Mouse (Mus musculus) limb, embryonic 11.5 days (tissue): Measurements from ENCODE around the gene Lmtk3. TPM values are rescaled to one million over a fixed set of nuclear protein-coding genes. Genes with fewer than 3 reads are reported as not detected.
A peak's percentile ranks its signal among the peaks of the same experiment; 100 is the strongest.

Experiments
- ATAC-seq: fragments of 200-750 bp; cut with Nextera tagmentation; 2 replicates; pipeline ENCODE4 v1.8.0; 2017; ENCODE audit warnings: low read depth; ENCODE audit not compliant: insufficient number of reproducible peaks, low FRiP score, low TSS enrichment
- DNase-seq: peaks from one replicate; pipeline ENCODE4 v3.0.0-alpha.2; 2015; ENCODE audit warnings: low spot score
- H3K27ac ChIP-seq: fragments of 300-500 bp; sonication (generic); replicated peaks from 2 replicates; pipeline ENCODE4 v1.5.1; 2014; ENCODE audit warnings: low read depth, mild to moderate bottlenecking, low read length
- H3K27me3 ChIP-seq: fragments of 300-500 bp; sonication (generic); 2 replicates; pipeline ENCODE4 v1.6.1; 2014; ENCODE audit warnings: mild to moderate bottlenecking, low read length, mixed read lengths; ENCODE audit not compliant: control insufficient read depth, insufficient read depth
- H3K36me3 ChIP-seq: fragments of 300-500 bp; sonication (generic); 2 replicates; pipeline ENCODE4 v1.6.1; 2014; ENCODE audit warnings: mild to moderate bottlenecking, low read length, moderate library complexity, mixed read lengths; ENCODE audit not compliant: control insufficient read depth, insufficient read depth
- H3K4me1 ChIP-seq: fragments of 300-500 bp; sonication (generic); 2 replicates; pipeline ENCODE4 v1.6.1; 2014; ENCODE audit warnings: low read length, mixed read lengths; ENCODE audit not compliant: control insufficient read depth, insufficient read depth
- H3K4me2 ChIP-seq: fragments of 300-500 bp; sonication (generic); 2 replicates; pipeline ENCODE4 v1.6.1; 2014; ENCODE audit warnings: low read depth, mild to moderate bottlenecking, moderate library complexity; ENCODE audit not compliant: severe bottlenecking
- H3K4me3 ChIP-seq: fragments of 300-500 bp; sonication (generic); 2 replicates; pipeline ENCODE4 v1.5.1; 2014; ENCODE audit warnings: low read depth, low read length
- H3K9ac ChIP-seq: fragments of 300-500 bp; sonication (generic); 2 replicates; pipeline ENCODE4 v1.6.1; 2014; ENCODE audit warnings: mild to moderate bottlenecking, low read length
- H3K9me3 ChIP-seq: fragments of 300-500 bp; sonication (generic); 2 replicates; pipeline ENCODE4 v1.6.1; 2016; ENCODE audit warnings: low read length; ENCODE audit not compliant: control insufficient read depth
- WGBS: fragments of 180-500 bp; shearing (Covaris S2); extraction: QIAGEN DNeasy Blood & Tissue Kit; methylation state at CpG from one replicate; pipeline ENCODE4 v1.1.7; 2014; 5-methylcytosine and 5-hydroxymethylcytosine counted together
- polyA plus RNA-seq: library from polyadenylated mRNA; unstranded; fragments of >200 nt; fragmentation: Nextera tagmentation; extraction: Ambion mirVana; gene quantifications from 2 replicates; pipeline ENCODE4 v1.2.1, GENCODE M21; 2014

Gene Lmtk3
- polyA plus RNA-seq, 1 experiment from 2014 or later: 3.6 TPM

DNA sequence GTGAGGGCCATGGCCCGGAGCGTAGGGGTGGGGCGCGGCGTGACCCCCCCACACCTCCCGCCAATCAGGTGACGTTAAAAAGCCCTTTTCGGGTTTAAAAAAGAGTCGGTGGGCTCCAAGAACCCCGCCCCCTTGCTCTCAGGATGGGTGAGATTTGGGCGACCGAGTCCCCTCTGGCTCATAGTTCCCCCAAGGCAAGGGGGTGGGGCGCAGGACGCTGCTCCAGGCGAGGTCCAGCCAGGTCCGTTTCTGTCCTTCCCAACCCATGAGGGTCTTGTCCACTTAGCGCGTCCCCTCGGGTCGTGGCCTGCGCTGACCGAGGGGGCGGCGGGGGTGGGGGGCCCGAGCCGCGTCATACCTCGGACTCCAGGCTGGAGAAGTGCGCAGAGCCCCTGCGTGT, 48.9 kb downstream of the Lmtk3 start:
- ATAC-seq (no peak), DNase-seq (no peak)
- 11% methylated on average over 30 of the region's 30 CpGs for WGBS
- Histone ChIP-seq H3K4me1 (peaks cover 12% of the 10 kb centered on the region), H3K36me3 (peaks cover 4% of the 10 kb centered on the region; the same call in 1 of the 2 replicates), H3K27ac (no peak overlapping the region), H3K9me3 (no peaks in the 10 kb centered on the region; the same call in 1 of the 2 replicates), H3K4me3 (peak overlapping the region; percentile 28; the same call in 1 of the 2 replicates), H3K9ac (no peak overlapping the region), H3K4me2 (peak overlapping the region; percentile 43), H3K27me3 (peaks cover 46% of the 10 kb centered on the region)

DNA sequence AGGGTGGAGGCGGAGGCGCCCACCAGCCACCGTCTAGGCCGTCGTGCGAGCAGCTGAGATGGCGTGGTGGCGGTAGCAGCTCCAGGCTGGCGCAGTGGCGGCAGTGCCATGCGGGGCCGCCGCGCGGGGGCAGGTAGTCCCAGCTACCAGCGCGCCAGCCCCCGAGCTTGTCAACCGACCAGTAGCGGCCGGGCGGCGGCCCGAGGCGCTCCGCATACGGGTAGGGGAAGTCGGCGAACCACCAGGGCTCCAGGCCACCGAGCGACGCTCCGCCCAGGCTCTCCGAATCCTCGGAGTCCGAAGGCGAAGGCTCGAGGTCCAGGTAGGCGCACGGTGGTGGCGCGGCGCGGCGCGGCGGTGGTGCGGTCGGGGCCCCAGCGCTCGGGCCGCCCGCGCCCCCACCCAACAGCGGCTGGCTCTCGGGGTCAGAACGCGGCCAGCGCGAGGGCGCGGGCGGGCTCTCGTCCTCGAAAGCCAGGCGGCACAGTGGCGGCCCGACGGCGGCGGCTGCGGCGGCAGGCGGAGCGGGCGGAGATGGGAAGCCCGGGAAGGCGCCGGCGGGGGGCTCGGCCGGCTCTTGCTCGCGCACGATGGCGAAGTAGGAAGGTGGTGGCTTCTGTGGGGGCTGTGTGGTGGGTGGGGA, 49.7 kb downstream of the Lmtk3 start:
- H3K9ac ChIP-seq: no peak overlapping the region
- H3K27me3 ChIP-seq: peaks cover 46% of the 10 kb centered on the region
- WGBS: under 1% methylated on average over 79 of the region's 86 CpGs
- H3K4me3 ChIP-seq: peak overlapping the region; percentile 28
- H3K9me3 ChIP-seq: no peaks in the 10 kb centered on the region; the same call in 1 of the 2 replicates
- H3K27ac ChIP-seq: no peak overlapping the region
- DNase-seq: peak; percentile 51
- no peak for ATAC-seq
- H3K4me2 ChIP-seq: peak overlapping the region; percentile 43
- H3K36me3 ChIP-seq: no peaks in the 10 kb centered on the region
- H3K4me1 ChIP-seq: peaks cover 12% of the 10 kb centered on the region

DNA sequence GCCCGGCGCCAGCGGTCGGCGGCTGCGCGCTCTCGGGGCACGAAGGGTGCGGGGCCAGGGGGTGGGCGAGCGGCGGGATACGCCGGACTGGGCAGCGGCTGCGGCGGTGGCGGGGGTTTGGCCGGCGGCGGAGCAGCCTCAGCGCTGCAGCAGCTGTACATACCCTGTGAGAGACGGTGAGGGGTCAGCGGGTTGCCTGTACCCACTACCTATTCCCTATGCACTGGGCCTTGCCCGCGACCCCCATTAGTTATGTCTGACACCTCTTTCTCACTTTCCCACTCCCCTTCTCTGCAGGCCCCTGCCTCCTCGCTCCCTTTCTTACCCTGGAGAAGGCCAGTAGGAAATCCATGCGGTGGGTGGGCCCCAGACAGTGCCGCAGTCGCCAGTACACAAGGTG, 50.4 kb downstream of the Lmtk3 start:
- H3K4me3 ChIP-seq: peak overlapping the region; percentile 28; the same call in 1 of the 2 replicates
- peaks cover 12% of the 10 kb centered on the region for H3K4me1 ChIP-seq
- no peaks in the 10 kb centered on the region; the same call in 1 of the 2 replicates for H3K9me3 ChIP-seq
- no peak overlapping the region for H3K9ac ChIP-seq
- ATAC-seq: no peak
- peak overlapping the region; percentile 43 for H3K4me2 ChIP-seq
- peaks cover 46% of the 10 kb centered on the region for H3K27me3 ChIP-seq
- peak; percentile 34 for DNase-seq
- H3K36me3 ChIP-seq: no peaks in the 10 kb centered on the region
- no peak overlapping the region for H3K27ac ChIP-seq
- WGBS: 4% methylated on average over 31 of the region's 31 CpGs

DNA sequence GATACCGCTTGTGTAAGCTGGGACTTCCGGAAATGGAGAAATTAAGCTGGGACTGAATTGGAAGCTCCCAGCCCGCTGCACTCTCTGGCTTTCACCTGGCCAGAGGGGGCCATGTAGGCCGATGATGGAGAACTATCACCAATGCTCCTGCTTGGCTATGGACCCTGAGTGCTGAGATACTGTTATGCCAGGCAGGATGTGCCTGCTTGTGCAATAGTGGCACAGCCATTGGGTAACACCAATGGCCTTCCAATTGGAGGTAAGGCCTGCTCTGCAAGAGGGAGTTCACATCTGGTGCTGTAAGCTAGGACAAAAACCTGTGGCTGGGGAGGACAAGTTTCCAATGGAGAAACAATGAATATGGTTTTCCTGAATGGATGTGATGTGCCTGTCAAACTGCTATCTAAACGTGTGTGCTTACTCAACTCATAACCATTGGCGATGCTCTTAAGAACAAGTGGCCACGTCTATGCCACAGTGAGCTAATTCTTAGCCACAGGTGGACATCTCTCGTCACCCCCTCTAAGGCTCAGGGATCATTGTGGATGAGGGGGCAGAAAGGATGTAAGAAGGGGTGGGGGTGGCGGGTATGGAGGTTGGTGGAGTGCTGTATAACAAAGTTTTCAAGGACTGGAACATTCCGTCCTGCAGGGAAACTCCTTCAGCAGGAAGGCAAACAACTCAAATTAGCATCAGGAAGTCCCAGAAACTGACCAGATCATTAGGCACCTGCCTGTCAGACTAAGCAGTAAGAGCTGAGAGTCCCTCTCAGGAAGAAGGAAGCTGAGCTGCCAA, 59.6 kb downstream of the Lmtk3 start:
- no peaks in the 10 kb centered on the region for H3K9me3 ChIP-seq
- WGBS: 87% methylated on average over 10 of the region's 10 CpGs
- no peak overlapping the region for H3K27ac ChIP-seq
- ATAC-seq (no peak), DNase-seq (no peak)
- H3K4me1 ChIP-seq: no peaks in the 10 kb centered on the region
- H3K9ac ChIP-seq: no peak overlapping the region
- no peaks in the 10 kb centered on the region for H3K27me3 ChIP-seq
- no peak overlapping the region for H3K4me3 ChIP-seq
- no peak overlapping the region for H3K4me2 ChIP-seq
- no peaks in the 10 kb centered on the region for H3K36me3 ChIP-seq

DNA sequence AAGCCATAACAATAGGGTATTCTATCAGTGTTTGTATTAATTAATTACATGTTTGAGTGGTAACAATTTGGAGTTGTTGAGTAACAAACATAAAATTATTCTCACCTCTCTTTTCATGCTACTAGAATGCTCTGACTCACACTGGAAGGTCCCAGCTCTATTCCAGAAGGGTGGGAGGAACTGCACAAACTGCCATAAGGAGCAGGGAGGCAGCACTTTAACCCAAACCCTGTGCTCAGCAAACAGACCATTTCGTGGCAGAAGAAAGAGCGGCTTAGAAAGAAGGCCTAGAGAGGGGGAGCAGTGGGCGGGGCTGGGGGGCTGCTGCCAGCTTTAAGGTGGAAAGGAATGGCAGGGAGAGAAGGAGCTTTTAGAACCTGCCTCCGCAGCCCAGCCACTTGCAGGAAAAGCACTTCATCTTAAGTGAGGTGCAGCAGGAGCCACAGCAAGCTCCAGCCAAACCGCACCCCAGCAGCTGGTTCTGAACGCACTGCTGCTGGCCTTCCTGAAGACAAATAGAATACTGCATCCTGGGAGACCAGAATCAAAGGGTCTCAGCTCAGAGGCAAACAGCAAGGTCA, 65.0 kb downstream of the Lmtk3 start:
- H3K4me3 ChIP-seq: no peak overlapping the region
- no peak for DNase-seq
- H3K9ac ChIP-seq: peak overlapping the region; percentile 43; the same call in 1 of the 2 replicates
- no peaks in the 10 kb centered on the region for H3K27me3 ChIP-seq
- no peak overlapping the region for H3K4me2 ChIP-seq
- H3K4me1 ChIP-seq: no peaks in the 10 kb centered on the region
- H3K27ac ChIP-seq: no peak overlapping the region
- 18% methylated on average over 6 of the region's 6 CpGs for WGBS
- ATAC-seq: no peak
- H3K36me3 ChIP-seq: no peaks in the 10 kb centered on the region
- H3K9me3 ChIP-seq: no peaks in the 10 kb centered on the region

DNA sequence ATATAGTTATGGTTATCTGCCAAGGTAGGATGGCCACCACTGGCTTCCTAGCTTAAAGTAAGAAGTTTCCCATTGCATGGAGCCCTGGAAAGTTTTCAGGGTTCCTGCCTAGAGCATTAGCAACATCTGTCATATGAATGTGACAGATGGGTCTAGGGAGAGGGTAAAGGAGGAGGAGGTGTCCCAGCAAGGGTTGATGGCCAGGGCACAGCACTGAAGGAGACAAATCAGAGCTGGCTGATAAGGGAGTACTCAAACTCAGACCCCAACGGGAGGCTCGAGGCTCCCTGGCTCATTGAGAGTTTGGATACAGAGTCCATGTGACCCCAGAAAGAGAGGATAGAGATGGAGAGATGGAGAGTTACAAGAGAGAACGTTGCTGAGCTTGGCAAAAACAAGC, 67.1 kb downstream of the Lmtk3 start:
- Histone ChIP-seq H3K9me3 (no peaks in the 10 kb centered on the region), H3K36me3 (no peaks in the 10 kb centered on the region), H3K4me2 (no peak overlapping the region), H3K27ac (no peak overlapping the region), H3K4me3 (no peak overlapping the region), H3K27me3 (no peaks in the 10 kb centered on the region), H3K4me1 (no peaks in the 10 kb centered on the region), H3K9ac (no peak overlapping the region)
- ATAC-seq: no peak
- 79% methylated on average over 3 of the region's 3 CpGs for WGBS
- no peak for DNase-seq

DNA sequence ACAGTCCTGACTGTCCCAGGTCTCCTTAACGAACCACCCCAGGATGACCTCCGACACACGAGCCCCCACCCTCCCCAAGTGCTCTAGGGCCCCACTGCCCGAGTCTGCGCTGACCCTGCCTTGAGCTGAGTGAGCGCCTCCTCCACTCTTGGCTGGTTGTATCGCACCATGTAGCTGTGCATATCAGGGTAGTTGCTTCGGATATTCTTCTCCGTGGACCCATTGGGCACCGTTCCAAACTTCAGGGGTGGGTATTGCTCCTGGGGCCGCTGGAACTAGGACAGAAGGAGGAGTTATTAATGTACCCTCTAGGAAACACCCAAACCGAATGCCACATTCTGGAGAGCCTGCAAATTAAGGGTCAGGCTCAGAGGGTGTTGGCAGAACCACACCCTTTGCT, 69.6 kb downstream of the Lmtk3 start:
- H3K9me3 ChIP-seq: no peaks in the 10 kb centered on the region
- no peaks in the 10 kb centered on the region for H3K36me3 ChIP-seq
- DNase-seq: no peak
- H3K9ac ChIP-seq: no peak overlapping the region
- H3K4me2 ChIP-seq: no peak overlapping the region
- H3K27me3 ChIP-seq: no peaks in the 10 kb centered on the region; the same call in 1 of the 2 replicates
- no peak overlapping the region for H3K4me3 ChIP-seq
- no peak for ATAC-seq
- H3K27ac ChIP-seq: no peak overlapping the region
- WGBS: 83% methylated on average over 12 of the region's 12 CpGs
- H3K4me1 ChIP-seq: no peaks in the 10 kb centered on the region
